Mouse (Mus musculus) bone marrow macrophage, adult 2 months (primary cell): ENCODE results near the gene Megf9.

Source experiments
- CTCF ChIP-seq: IDR thresholded peaks from 2 replicates; pipeline ENCODE4 v1.5.1; 2012; ENCODE audit warnings: low read depth, mild to moderate bottlenecking, low read length, moderate library complexity
- POLR2A ChIP-seq: IDR thresholded peaks from 2 replicates; pipeline ENCODE4 v1.6.1; 2012; ENCODE audit warnings: mild to moderate bottlenecking, low read depth, low read length, borderline replicate concordance

- no peak for TF ChIP-seq POLR2A
- TF ChIP-seq CTCF = no peak
Measured at GRCm38 (mm10) chr4:70409994-70410721, 124.6 kb downstream of the Megf9 start, which contains the start of gene Cdk5rap2.
